Mouse (Mus musculus) 416B (cell line): ENCODE data around the gene Ccdc27.
A peak's percentile ranks its signal among the peaks of the same experiment; 100 is the strongest.

ENCODE experiments used
- DNase-seq: peaks from one replicate; pipeline ENCODE4 v3.0.0; 2011; ENCODE audit warnings: low read depth

Gene Ccdc27

GRCm38 (mm10) chr4:154042577-154042976 lies at the start of gene Ccdc27:
TSS of gene Ccdc27 (minus strand) at chr4:154042677.
- DNase-seq, result no peak

- DNase-seq, result no peak
Measured at GRCm38 (mm10) chr4:154091356-154091755, 48.9 kb upstream of the Ccdc27 start.

- peak; percentile 34 for DNase-seq
Measured at GRCm38 (mm10) chr4:154089205-154089604, 46.7 kb upstream of the Ccdc27 start.

GRCm38 (mm10) chr4:154086436-154086835 lies 44.0 kb upstream of the Ccdc27 start:
- no peak for DNase-seq

GRCm38 (mm10) chr4:154085856-154086255 lies 43.4 kb upstream of the Ccdc27 start:
- no peak for DNase-seq

GRCm38 (mm10) chr4:154081974-154082373 lies 39.5 kb upstream of the Ccdc27 start:
- no peak for DNase-seq

GRCm38 (mm10) chr4:154081021-154081420 lies 38.5 kb upstream of the Ccdc27 start:
- DNase-seq, result no peak

- no peak for DNase-seq
Measured at GRCm38 (mm10) chr4:154080211-154080610, 37.7 kb upstream of the Ccdc27 start.

- DNase-seq, result no peak
Measured at GRCm38 (mm10) chr4:154071941-154072340, 29.5 kb upstream of the Ccdc27 start.

GRCm38 (mm10) chr4:154071521-154071920 lies 29.0 kb upstream of the Ccdc27 start:
- DNase-seq, result no peak

- DNase-seq, result peak; percentile 17
Measured at GRCm38 (mm10) chr4:154070896-154071295, 28.4 kb upstream of the Ccdc27 start.

GRCm38 (mm10) chr4:154064827-154065773 lies 22.6 kb upstream of the Ccdc27 start:
- DNase-seq, result peak; percentile 45

- DNase-seq, result no peak
Measured at GRCm38 (mm10) chr4:154057696-154058095, 15.2 kb upstream of the Ccdc27 start.

- no peak for DNase-seq
Measured at GRCm38 (mm10) chr4:154056661-154057060, 14.2 kb upstream of the Ccdc27 start.

- no peak for DNase-seq
Measured at GRCm38 (mm10) chr4:154056046-154056445, 13.6 kb upstream of the Ccdc27 start.

- DNase-seq, result no peak
Measured at GRCm38 (mm10) chr4:154055482-154055881, 13.0 kb upstream of the Ccdc27 start.

- peak; percentile 4 for DNase-seq
Measured at GRCm38 (mm10) chr4:154053065-154053464, 10.6 kb upstream of the Ccdc27 start.

GRCm38 (mm10) chr4:154051401-154051800 lies 8.9 kb upstream of the Ccdc27 start:
- no peak for DNase-seq

GRCm38 (mm10) chr4:154045837-154046236 lies 3.4 kb upstream of the Ccdc27 start:
- DNase-seq, result no peak

- DNase-seq, result no peak
Measured at GRCm38 (mm10) chr4:154037123-154037522, 5.4 kb downstream of the Ccdc27 start.

- DNase-seq, result peak; percentile 33
Measured at GRCm38 (mm10) chr4:154028646-154029045, 13.8 kb downstream of the Ccdc27 start.

GRCm38 (mm10) chr4:154028066-154028465 lies 14.4 kb downstream of the Ccdc27 start:
- DNase-seq, result no peak

GRCm38 (mm10) chr4:154026441-154026761 lies 16.1 kb downstream of the Ccdc27 start:
- no peak for DNase-seq
